Mouse (Mus musculus) right cerebral cortex, postnatal 10 days (tissue): ENCODE measurements at regions not wholly inside any gene's neighbourhood (a gene's known extent, or its start where the extent isn't known, plus 50 kb on each side); places are given as distances from the start of the nearest gene placed in this dataset.

Source experiments
- DNase-seq, 2 experiments: peaks; one replicate each; pipeline ENCODE4 v3.0.0; 2021; ENCODE audit warnings: low spot score in 2 of 2

DNA sequence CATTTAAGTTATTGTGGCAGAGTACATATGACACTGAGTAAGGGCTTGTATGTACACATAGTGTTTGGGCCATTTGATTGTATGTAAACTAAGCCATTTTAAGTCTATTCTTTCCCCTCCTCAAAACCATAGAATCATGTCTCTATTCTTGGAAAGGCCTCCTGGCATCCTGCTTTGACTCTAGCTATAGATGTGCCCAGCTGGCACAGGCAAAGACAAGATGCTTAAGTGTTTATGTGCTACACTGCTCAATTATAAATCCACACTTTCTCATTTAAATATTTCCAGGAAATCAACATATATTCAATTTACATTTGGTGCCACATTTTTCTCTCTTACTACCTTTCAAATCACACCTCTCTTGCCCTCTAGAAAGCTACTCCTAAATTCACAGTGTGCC is 97.6 kb upstream of the Bdnf start:
- DNase-seq, result no peak

- DNase-seq, result no peak
These were observed 95.6 kb upstream of the Bdnf start for GRCm38 (mm10) chr2:109578870-109579310.

- DNase-seq, result peak in 1 of 2 experiments; percentile 41
These were observed 56.0 kb upstream of the Bdnf start for GRCm38 (mm10) chr2:109618341-109619058.

- peak in 1 of 2 experiments; percentile 51 for DNase-seq
These were observed 54.8 kb upstream of the Bdnf start for GRCm38 (mm10) chr2:109619676-109620075.

DNA sequence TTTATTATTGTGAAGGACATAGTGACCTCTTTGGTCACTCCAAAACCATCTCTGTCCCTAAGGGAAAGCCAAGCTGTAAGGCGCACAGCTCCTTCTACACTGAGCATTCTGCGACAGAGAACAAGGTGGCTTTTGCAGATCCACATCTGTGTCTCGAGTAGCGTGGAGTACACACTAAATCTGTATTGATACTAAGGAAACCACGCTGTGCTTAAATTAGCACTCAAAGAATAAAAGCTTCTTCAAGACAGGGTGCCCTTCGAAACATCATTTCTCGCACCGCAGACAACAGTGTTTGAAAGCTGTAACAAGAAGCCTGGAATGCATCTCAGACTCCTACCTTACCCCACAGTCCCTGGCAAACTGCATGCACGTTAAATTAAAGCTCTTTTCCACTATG is 52.9 kb upstream of the Bdnf start:
- no peak for DNase-seq
